Mouse (Mus musculus) kidney, adult 9 months (tissue): ENCODE results near the gene Fbxo3.
"Not testable (repeated sequence)": the region's sequence is repeated elsewhere in the genome, so short reads cannot be mapped to it uniquely, and the experiment has no call there.

Experiments
- DNase-seq: peaks from one replicate; pipeline ENCODE4 v3.0.0; 2022

Fbxo3 gene

GRCm38 (mm10) chr2:104038236-104038635 lies 10.7 kb downstream of the Fbxo3 start:
- DNase-seq = no peak

DNA sequence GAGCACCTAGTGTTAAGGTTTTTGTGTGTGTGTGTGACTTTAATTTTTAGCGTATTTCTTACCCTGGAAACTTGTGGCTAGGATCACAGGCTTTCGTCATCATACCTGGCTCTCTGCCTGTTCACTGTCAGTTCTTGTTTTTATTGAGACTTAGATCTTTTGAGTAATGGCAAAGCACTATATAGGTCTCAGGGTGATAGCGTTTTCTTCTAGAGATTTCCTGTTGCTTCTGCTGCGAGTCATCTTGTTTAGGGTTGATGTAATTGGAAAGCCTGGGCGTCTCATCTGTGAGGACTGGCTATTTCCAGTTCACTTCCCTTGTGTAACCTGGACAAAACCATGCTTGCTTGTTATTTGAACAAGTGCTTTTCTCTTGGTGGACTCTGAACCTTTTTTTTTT lies 14.1 kb downstream of the Fbxo3 start:
- no peak for DNase-seq

- DNase-seq = no peak
Observed at GRCm38 (mm10) chr2:104042766-104043165, 15.2 kb downstream of the Fbxo3 start.

- DNase-seq = no peak
Observed at GRCm38 (mm10) chr2:104043624-104044478, 16.3 kb downstream of the Fbxo3 start.

- DNase-seq = peak; percentile 40
Observed at GRCm38 (mm10) chr2:104044479-104045080, 17.1 kb downstream of the Fbxo3 start.

DNA sequence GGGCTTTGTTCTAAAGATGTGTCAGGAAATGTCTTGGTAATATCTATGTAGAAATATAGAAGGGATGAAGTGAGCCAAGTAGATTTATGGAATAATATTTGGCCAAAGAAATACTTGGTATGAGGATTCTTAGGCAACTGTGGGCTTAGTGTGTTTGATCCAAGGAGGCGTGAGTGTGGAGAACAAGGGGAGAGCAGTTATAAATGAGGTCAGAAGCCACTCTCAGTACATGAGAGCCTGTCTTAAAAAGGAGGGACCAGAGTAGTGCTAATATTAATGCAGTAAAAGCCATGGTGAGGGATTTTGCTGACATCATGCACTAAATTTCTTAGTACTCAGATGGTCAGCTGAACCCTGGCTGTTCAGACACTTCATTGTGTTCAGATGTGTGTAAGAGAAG lies 30.9 kb downstream of the Fbxo3 start:
- DNase-seq = no peak

DNA sequence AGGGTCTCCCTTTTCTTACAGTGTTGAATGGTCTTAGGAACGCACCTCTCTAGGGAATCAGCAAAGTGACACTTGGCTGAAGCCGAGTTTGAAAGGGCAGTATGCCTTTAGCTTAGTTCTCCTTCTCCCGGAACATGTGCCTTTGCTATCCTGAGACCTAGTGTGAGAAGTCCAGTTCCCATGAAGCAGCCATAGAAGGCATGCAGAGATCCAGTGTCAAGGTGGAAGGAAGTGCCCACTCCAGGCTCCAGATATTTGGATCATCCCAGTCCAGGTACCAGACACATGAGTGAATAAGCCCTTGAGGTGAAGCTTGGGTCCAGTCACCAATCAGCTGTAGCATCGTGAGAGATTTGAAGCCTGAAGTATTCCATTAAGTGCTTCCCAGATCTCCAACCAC lies 31.4 kb downstream of the Fbxo3 start:
- DNase-seq = no peak

DNA sequence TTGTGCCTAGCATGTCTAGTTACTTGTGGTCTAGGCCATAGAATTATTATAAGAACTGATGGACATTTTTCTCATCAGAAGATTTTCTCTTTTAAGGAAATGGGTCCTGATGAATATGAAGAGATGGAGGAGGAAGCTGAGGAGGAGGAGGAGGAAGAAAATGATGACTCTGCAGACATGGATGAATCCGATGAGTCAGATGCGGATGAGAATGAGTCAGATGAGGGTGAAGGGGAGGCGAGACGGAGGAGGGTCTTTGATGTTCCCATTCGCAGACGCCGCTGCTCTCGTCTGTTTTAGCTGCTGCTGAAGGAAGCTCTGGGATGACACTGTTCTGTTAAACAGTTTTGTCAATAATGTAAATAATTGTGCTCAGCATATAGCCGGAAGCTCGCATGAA lies 32.3 kb downstream of the Fbxo3 start:
- no peak for DNase-seq

DNA sequence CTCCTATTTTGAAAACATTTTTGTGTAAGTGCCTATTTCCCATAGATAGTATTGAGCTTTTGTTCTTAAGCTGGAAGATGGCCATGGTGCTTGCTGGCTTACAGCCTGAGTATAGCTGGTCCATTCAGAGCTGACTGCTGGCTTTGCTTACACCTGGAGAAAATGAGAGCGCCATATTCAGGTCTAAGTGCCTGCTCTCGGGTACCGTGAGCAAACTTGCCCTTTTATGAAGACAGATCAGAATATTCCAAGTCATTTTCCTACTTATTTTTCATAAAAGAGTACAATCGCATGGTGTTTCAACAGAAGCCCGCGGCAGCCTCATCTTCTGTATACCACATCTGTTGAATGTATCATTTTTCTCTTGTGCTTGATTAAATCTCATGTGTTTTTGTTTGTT lies 33.5 kb downstream of the Fbxo3 start:
- DNase-seq = no peak

DNA sequence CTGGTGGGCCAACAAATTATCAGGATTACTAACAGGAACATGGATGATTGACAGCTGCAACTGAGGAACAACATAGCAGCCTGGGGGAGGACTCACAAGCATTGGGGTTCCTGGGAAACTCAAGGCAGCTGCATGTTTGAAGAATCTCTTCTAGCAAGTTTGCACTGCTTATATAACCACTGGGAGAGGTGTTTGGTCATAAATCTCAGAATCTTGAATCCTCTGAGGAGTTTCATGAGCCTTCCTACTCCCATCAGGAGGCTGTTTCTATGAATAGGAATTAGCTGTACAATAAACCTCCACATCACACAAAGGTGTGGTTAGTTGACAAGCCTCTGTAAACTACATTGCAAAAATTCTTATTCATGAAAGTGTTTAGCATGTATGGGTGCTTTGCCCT lies 35.1 kb downstream of the Fbxo3 start:
- DNase-seq = no peak

DNA sequence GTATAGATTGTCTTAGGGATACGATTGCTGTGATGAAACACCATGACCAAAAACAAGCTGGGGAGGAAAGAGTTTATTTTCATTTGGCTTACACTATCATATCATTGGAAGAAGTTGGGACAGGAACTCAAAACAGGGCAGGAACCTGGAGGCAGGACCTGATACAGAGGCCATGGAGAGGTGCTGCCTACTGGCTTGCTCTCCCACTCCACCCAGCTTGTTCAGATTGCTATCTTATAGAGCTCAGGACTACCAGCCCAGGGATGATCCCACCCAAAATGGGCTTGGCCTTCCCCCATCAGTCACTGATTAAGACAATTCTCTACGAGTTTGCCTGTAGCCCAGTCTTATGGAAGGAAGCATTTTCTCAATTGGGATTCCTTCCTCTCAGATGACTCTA lies 36.6 kb downstream of the Fbxo3 start:
- DNase-seq = no peak

- DNase-seq = not testable (repeated sequence)
Observed at GRCm38 (mm10) chr2:104065526-104065925, 38.0 kb downstream of the Fbxo3 start, which contains the start of gene Gm10912. TSS of gene Gm10912 (plus strand) at chr2:104065826.

- not testable (repeated sequence) for DNase-seq
Observed at GRCm38 (mm10) chr2:104068450-104068849, 40.9 kb downstream of the Fbxo3 start, which contains the start of gene Gm10799. TSS of gene Gm10799 (minus strand) at chr2:104068550.

DNA sequence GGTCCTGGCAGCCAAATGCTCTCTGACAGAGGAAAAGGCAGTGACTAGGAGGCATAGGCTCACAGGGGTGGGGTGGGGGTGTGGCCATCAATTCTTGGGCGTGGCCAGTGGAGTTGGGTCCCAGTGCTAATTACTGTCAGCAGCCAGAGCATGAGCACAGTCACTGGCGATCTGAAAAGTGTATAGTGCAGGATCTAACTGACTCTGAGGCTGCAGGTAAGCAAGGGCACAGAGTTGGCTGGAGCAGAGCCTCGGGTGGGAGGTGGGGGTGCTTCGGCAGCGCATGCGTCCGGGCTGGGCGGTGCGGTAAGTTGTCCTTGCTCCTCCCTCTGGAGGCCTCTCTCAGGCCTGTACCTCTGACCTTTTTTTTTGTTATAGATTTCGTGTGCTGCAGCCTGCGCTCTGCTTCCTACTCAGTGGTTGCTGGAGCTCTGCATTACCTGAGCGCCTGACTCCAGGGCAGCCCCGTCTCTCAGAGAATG lies 42.2 kb downstream of the Fbxo3 start, which contains the start of gene Cd59b:
Gene Cd59b (plus strand): TSS at position 146 of the 482 bp plus-strand sequence.
- DNase-seq = peak; percentile 64

GRCm38 (mm10) chr2:104078285-104078684 lies 50.8 kb downstream of the Fbxo3 start:
- DNase-seq = not testable (repeated sequence)

DNA sequence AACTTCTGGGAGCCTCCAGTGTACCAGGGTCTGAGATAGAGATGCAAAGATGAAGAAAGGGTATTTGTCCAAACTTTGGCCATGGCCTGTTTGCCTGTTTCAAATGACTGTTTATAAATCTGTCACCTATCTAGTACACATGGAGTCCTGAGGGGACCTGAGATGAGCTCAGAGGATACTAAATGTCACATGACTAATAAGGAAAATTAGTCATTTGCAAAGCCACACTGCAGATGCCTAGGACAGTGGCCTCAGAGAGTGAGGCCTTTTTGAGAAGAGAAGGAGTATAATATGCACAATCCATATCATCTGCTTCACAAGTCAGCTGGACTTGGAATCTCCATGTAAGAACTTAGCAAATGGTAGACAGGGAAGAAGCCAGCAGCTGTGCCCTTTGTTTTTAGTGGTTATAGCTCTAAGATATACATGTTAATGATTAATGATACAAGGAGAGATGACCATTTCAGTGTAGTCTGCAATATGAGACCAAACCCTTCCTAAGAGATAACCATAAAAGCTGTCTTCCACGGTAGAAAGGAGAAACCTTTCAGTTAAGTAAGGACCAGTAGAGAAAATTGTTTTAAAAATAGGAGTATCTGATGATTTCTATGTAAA lies 54.0 kb downstream of the Fbxo3 start:
- DNase-seq = not testable (repeated sequence)

GRCm38 (mm10) chr2:104082474-104082873 lies 55.0 kb downstream of the Fbxo3 start:
- no peak for DNase-seq

DNA sequence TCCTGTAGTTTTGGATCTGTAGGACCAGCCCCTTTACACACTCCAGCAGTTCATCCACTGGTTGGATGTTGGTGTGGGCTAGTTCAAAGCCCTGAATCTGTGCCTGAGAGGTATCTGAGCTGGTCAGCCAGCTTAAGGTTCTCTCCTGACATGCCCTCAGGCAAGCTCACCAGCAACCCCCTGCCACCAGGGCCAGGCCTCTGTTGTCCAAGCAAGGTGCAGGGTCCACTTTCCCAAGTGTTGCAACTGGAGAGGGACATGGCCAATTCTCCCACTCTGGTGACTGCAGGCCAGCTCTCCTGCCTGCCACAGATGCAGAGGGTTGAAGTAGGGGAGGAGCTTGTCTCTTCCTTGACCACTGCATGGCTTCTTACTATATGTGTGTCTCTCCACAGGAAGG lies 56.5 kb downstream of the Fbxo3 start:
- not testable (repeated sequence) for DNase-seq

DNA sequence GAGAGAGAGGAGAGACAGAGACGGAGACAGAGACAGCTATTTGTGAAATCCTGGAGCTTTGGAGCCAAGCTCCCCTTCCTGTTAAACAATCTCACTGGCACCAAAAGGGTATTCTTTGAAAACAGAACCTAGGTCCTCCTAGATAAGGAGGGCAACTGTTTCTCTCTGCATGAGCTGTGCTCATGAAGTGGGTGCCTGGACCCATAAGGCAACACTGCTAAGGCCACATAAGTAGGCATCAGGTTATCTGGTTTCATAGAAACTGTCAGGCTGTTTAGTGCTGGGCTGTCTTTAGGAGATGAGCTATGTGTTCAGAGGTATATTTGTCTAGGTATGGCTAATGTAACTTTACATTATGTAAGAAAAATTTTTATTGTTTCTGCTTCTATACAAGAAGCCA lies 60.0 kb downstream of the Fbxo3 start:
- DNase-seq = not testable (repeated sequence)

DNA sequence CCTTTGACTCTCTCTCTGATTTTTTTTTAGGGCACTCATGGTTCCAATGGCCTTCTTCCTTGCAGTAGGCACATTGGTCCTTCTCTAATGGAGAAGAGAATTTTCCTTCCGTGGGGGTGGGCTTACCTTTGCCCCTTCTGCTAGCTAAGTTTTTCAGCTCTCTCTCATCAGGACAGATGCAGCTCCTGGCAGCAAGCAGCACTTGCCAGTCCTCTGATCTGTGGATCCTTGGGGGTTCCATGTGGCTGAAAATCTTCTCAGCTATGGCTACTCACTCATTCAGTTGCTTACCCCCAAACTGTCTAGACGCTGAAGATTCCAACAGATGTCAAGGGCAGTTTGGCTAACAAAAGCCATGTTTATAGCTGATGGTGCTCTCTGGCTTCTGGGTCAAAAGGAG lies 65.8 kb downstream of the Fbxo3 start:
- DNase-seq = no peak

GRCm38 (mm10) chr2:104095741-104096213 lies 68.3 kb downstream of the Fbxo3 start, which contains the start of gene Cd59a:
TSS of gene Cd59a (plus strand) at chr2:104095801.
- DNase-seq = peak; percentile 94

- no peak for DNase-seq
Observed at GRCm38 (mm10) chr2:104096256-104096655, 68.7 kb downstream of the Fbxo3 start.

- not testable (repeated sequence) for DNase-seq
Observed at GRCm38 (mm10) chr2:104096796-104097195, 69.3 kb downstream of the Fbxo3 start.
